Mouse (Mus musculus) C2C12 (cell line): Measurements from ENCODE around the gene Rarres1. TPM values are rescaled to one million over a fixed set of nuclear protein-coding genes. Genes with fewer than 3 reads are reported as not detected.

Experiments
- H3K27me3 ChIP-seq: one replicate; pipeline ENCODE4 v1.6.1; 2011; ENCODE audit not compliant: control insufficient read depth, insufficient read depth, insufficient read length
- H3K36me3 ChIP-seq: one replicate; pipeline ENCODE4 v1.6.1; 2011; ENCODE audit not compliant: control insufficient read depth, insufficient read depth
- H3K4me3 ChIP-seq: one replicate; pipeline ENCODE4 v1.5.1; 2011; ENCODE audit warnings: mild to moderate bottlenecking, control low read depth; ENCODE audit not compliant: poor library complexity, insufficient read depth, severe bottlenecking
- H3K79me2 ChIP-seq: one replicate; pipeline ENCODE4 v1.6.1; 2011; ENCODE audit not compliant: control insufficient read depth, insufficient read depth
- H3K79me3 ChIP-seq: one replicate; pipeline ENCODE4 v1.6.1; 2011; ENCODE audit warnings: low read depth, control low read depth
- H3ac ChIP-seq: one replicate; pipeline ENCODE3; 2011; ENCODE audit warnings: low read depth; ENCODE audit not compliant: control insufficient read depth, insufficient read length
- CEBPB ChIP-seq: IDR thresholded peaks from one replicate; pipeline ENCODE4 v1.6.1; 2011; ENCODE audit warnings: low read depth, mild to moderate bottlenecking, control low read depth, moderate library complexity
- CTCF ChIP-seq: IDR thresholded peaks from one replicate; pipeline ENCODE4 v1.5.1; 2011; ENCODE audit not compliant: control insufficient read depth, insufficient read depth, insufficient read length
- FOSL1 ChIP-seq: IDR thresholded peaks from one replicate; pipeline ENCODE4 v1.8.0; 2011; ENCODE audit warnings: mild to moderate bottlenecking, low read length; ENCODE audit not compliant: poor library complexity, insufficient read depth, severe bottlenecking
- MAX ChIP-seq: IDR thresholded peaks from one replicate; pipeline ENCODE4 v1.6.1; 2011; ENCODE audit warnings: mild to moderate bottlenecking, control low read depth
- MYOD1 ChIP-seq: IDR thresholded peaks from one replicate; pipeline ENCODE4 v1.6.1; 2011; ENCODE audit warnings: low read depth; ENCODE audit not compliant: control insufficient read depth, insufficient read length
- MYOG ChIP-seq: IDR thresholded peaks from one replicate; pipeline ENCODE4 v1.6.1; 2011; ENCODE audit not compliant: control insufficient read depth, insufficient read length; ENCODE audit errors: extremely low read depth
- USF1 ChIP-seq: IDR thresholded peaks from one replicate; pipeline ENCODE4 v1.6.1; 2011; ENCODE audit warnings: low read depth, mild to moderate bottlenecking, control low read depth, moderate library complexity
- polyA plus RNA-seq: library from polyadenylated mRNA; unstranded; fragments of >200 nt; fragmentation: generic; extraction: Trizol; gene quantifications from one replicate; pipeline ENCODE4 v1.2.1, GENCODE M21; 2012; ENCODE audit warnings: missing spikeins

The Rarres1 gene
- polyA plus RNA-seq, 1 experiment, result not detected

DNA sequence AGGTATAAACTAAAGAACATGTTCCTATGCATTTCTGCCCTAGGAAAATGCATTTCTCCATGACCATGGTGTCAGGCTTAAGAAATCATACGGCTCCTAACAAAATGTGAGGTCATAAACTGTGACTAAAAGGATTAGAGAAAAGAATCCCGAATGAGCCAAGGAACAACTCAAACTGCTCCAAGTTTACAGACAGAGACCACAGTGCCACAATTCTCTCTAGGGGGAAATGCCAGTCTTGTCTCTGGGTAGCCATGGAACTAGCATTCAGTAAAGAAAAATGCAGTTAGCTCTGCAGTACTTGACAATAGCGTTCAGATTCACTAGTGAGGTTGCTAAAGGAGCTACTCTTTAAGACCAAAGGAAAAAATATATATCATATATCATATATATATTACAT lies 55.4 kb downstream of the Rarres1 start:
- no peak overlapping the region for H3K4me3 ChIP-seq
- H3K79me3 ChIP-seq, result no peaks in the 10 kb centered on the region
- H3K36me3 ChIP-seq, result peaks cover 64% of the 10 kb centered on the region
- H3K27me3 ChIP-seq, result no peaks in the 10 kb centered on the region
- H3K79me2 ChIP-seq, result peaks cover 11% of the 10 kb centered on the region
- TF ChIP-seq MYOD1 (no peak), USF1 (no peak), FOSL1 (no peak), CTCF (no peak), CEBPB (no peak), MYOG (no peak)
- no peak overlapping the region for H3ac ChIP-seq

DNA sequence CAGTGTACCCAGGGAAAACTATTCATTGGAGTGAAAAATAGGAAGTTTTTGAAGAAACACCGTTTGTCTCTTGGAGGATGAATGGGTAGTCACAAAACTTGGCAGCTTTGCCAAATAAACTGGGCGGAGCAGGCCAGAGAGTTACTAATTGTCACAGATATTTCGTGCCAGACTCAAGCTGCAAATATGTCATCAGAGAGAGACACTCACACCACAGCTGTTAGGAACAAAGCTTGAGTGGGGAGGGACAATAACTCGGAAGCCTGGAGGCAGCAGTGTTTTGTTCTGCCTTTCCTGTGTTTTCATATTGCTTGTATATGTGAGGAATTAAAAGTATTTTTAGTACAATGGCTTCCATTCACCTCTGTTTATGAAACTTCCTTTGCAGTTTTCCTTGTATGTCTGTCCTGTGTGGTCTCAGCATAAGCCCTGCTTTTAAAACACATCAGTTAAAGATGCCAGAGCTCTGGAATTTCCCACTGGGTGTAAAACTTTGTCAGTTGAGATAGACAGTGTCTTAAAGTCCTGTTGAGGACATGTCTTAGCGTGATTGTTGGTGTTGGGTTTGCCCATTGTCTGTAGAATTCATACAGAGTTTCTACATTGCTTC lies 64.6 kb downstream of the Rarres1 start:
- no peaks in the 10 kb centered on the region for H3K79me2 ChIP-seq
- TF ChIP-seq FOSL1 (no peak), MAX (no peak), MYOD1 (no peak), CEBPB (no peak), MYOG (no peak), CTCF (no peak), USF1 (no peak)
- H3ac ChIP-seq, result no peak overlapping the region
- H3K27me3 ChIP-seq, result no peaks in the 10 kb centered on the region
- H3K36me3 ChIP-seq, result peaks cover 80% of the 10 kb centered on the region
- no peak overlapping the region for H3K4me3 ChIP-seq
- H3K79me3 ChIP-seq, result no peaks in the 10 kb centered on the region

DNA sequence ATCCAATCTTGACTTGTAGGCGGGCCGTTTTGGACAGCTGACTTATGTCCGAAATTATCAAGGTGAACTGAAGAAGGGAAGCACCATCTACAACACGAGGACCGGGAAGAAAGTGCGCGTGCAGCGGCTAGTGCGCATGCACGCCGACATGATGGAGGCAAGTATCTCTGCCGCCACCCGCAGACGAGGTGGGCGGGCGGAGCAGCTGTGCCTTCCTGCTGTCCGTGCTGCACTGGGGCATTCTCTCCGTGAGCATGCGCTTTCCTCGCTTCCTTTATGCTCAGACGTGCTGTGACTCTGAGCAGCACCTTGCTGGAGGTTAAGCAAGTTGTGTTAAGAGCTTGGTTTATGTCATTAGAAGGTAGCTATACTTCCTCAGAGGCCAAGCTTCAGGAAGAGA lies 65.7 kb downstream of the Rarres1 start:
- no peak for TF ChIP-seq FOSL1
- TF ChIP-seq MAX, result no peak
- TF ChIP-seq CEBPB, result no peak
- TF ChIP-seq MYOD1, result no peak
- no peak for TF ChIP-seq MYOG
- TF ChIP-seq CTCF, result no peak
- no peak for TF ChIP-seq USF1
- no peaks in the 10 kb centered on the region for H3K79me3 ChIP-seq

DNA sequence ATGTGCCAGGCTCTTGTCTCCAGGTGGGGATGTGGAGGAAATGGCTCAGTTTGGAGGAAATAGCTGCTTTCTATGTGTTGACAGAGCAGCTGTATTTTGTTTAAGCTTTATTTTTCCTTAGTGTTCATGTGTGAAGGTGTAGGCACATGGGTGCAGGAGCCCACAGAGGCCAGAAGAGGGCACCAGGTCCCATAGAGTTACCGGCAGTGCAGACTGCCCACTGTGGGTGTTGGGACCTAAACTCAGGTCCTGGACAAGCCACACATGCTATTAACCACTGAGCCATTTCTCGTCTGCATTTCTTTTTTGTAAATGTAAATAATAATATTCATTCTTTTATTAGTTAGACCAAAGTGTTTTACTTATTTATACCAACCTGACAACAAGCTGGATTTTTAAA lies 68.2 kb downstream of the Rarres1 start:
- Histone ChIP-seq H3K79me2 (no peaks in the 10 kb centered on the region), H3K4me3 (no peak overlapping the region), H3K36me3 (peaks cover 84% of the 10 kb centered on the region), H3ac (no peak overlapping the region), H3K79me3 (no peaks in the 10 kb centered on the region), H3K27me3 (no peaks in the 10 kb centered on the region)
- TF ChIP-seq CTCF, result no peak

More for the DNA sequence above, 65.7 kb downstream of the Rarres1 start:
- no peaks in the 10 kb centered on the region for H3K27me3 ChIP-seq
- no peak overlapping the region for H3ac ChIP-seq
- peaks cover 80% of the 10 kb centered on the region for H3K36me3 ChIP-seq
- H3K4me3 ChIP-seq, result no peak overlapping the region
- no peaks in the 10 kb centered on the region for H3K79me2 ChIP-seq

DNA sequence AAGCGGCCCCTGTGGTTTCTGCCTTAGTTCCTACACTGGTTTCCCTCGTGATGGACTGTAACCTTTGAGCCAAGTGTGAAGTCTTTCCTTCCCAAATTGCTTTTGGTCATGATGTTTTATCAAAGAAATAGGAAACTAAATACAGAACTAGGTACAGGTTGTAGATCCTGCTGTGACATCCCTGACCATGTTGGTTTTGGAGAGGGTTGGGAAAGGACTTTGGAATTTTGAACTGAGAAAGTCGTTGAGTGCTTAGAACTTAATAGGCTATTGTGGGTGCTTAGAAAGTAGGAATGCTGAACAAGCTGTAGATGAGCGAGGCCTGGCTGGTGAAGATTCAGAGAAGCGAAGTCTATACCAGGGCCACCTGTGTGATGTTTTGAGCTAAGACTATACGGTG lies 81.3 kb downstream of the Rarres1 start:
- TF ChIP-seq USF1, result no peak
- no peak for TF ChIP-seq MYOG
- TF ChIP-seq CTCF, result no peak
- no peak for TF ChIP-seq FOSL1
- TF ChIP-seq MYOD1, result no peak
- no peak for TF ChIP-seq MAX
- TF ChIP-seq CEBPB, result no peak
- H3K27me3 ChIP-seq, result no peaks in the 10 kb centered on the region
- peaks cover 19% of the 10 kb centered on the region for H3K79me3 ChIP-seq
- H3K79me2 ChIP-seq, result peaks cover 23% of the 10 kb centered on the region
- no peak overlapping the region for H3K4me3 ChIP-seq
- peaks cover 65% of the 10 kb centered on the region for H3K36me3 ChIP-seq
- H3ac ChIP-seq, result no peak overlapping the region

DNA sequence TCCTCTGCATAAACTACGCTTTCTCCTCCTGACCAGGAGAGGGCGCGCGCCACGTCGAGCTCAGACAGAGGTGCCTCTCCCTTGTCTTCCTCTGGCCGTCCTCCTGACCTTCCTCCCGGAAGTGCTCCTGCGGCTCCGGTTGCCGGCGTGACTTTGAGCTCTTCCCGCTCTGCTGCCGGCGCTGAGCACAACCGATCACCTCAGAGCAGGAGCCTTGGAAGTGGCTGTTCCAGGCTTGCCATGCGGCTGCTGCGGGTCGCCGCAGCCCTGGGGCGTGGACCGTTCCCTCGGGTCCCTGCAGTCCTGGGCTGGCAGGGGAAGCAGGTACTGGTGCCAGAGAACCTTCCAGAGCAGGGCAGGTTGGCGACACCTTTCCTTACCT lies 85.3 kb downstream of the Rarres1 start, which contains the start of gene Gfm1:
TSS of gene Gfm1 (plus strand) at position 98 of the 382 bp plus-strand sequence.
- H3K79me3 ChIP-seq, result peaks cover 19% of the 10 kb centered on the region
- H3K27me3 ChIP-seq, result no peaks in the 10 kb centered on the region
- peaks cover 23% of the 10 kb centered on the region for H3K79me2 ChIP-seq
- H3K4me3 ChIP-seq, result peak within 1 kb of the TSS; percentile 97
- peak; percentile 80 for TF ChIP-seq MAX
- no peak for TF ChIP-seq FOSL1
- no peak for TF ChIP-seq MYOG
- TF ChIP-seq USF1, result peak; percentile 4
- TF ChIP-seq CTCF, result peak; percentile 90
- peaks cover 33% of the 10 kb centered on the region for H3K36me3 ChIP-seq
- peak within 1 kb of the TSS; percentile 66 for H3ac ChIP-seq
